Mouse (Mus musculus) stomach, embryonic 16.5 days (tissue): Measurements from ENCODE around the gene Tfip11. TPM values are rescaled to one million over a fixed set of nuclear protein-coding genes. Genes with fewer than 3 reads are reported as not detected.
"Not testable (repeated sequence)": the region's sequence is repeated elsewhere in the genome, so short reads cannot be mapped to it uniquely, and the experiment has no call there.

Source experiments
- ATAC-seq: fragments of 200-750 bp; cut with Nextera tagmentation; 2 replicates; pipeline ENCODE4 v1.8.0; 2017; ENCODE audit warnings: moderate number of reproducible peaks, moderate TSS enrichment; ENCODE audit not compliant: insufficient read depth, low FRiP score
- H3K27ac ChIP-seq: fragments of 300-500 bp; sonication (generic); 2 replicates; pipeline ENCODE4 v1.5.1; 2014; ENCODE audit warnings: low read length
- H3K27me3 ChIP-seq: fragments of 300-500 bp; sonication (generic); 2 replicates; pipeline ENCODE4 v1.6.1; 2014; ENCODE audit warnings: low read length, control low read depth, mixed read lengths; ENCODE audit not compliant: control insufficient read depth, insufficient read depth
- H3K36me3 ChIP-seq: fragments of 300-500 bp; sonication (generic); 2 replicates; pipeline ENCODE4 v1.6.1; 2014; ENCODE audit warnings: low read length; ENCODE audit not compliant: control insufficient read depth, insufficient read depth
- H3K4me1 ChIP-seq: fragments of 300-500 bp; sonication (generic); 2 replicates; pipeline ENCODE4 v1.6.1; 2014; ENCODE audit warnings: low read length, control low read depth, mixed read lengths; ENCODE audit not compliant: control insufficient read depth, insufficient read depth
- H3K4me2 ChIP-seq: fragments of 300-500 bp; sonication (generic); 2 replicates; pipeline ENCODE4 v1.6.1; 2014; ENCODE audit warnings: low read depth, low read length, mixed read lengths
- H3K4me3 ChIP-seq: fragments of 300-500 bp; sonication (generic); replicated peaks from 2 replicates; pipeline ENCODE4 v1.5.1; 2014; ENCODE audit warnings: mild to moderate bottlenecking, low read length
- H3K9ac ChIP-seq: fragments of 300-500 bp; sonication (generic); 2 replicates; pipeline ENCODE4 v1.6.1; 2014; ENCODE audit warnings: low read length
- H3K9me3 ChIP-seq: fragments of 300-500 bp; sonication (generic); replicated peaks from 2 replicates; pipeline ENCODE4 v1.6.1; 2016; ENCODE audit warnings: low read length, control low read depth; ENCODE audit not compliant: control insufficient read depth
- WGBS: fragments of 180-500 bp; shearing (Covaris S2); extraction: QIAGEN DNeasy Blood & Tissue Kit; methylation state at CpG from one replicate; pipeline ENCODE4 v1.1.7; 2014; 5-methylcytosine and 5-hydroxymethylcytosine counted together
- polyA plus RNA-seq: library from polyadenylated mRNA; unstranded; fragments of >200 nt; fragmentation: Nextera tagmentation; extraction: Ambion mirVana; gene quantifications from 2 replicates; pipeline ENCODE4 v1.2.1, GENCODE M21; 2015

The Tfip11 gene
- polyA plus RNA-seq, 1 experiment from 2014 or later = 27.6 TPM

GRCm38 (mm10) chr5:112313222-112313885 is 12.8 kb upstream of the Tfip11 start:
- Histone ChIP-seq H3K9me3 (no peaks in the 10 kb centered on the region), H3K4me2 (no peak overlapping the region), H3K4me1 (no peaks in the 10 kb centered on the region), H3K27me3 (no peaks in the 10 kb centered on the region), H3K36me3 (peaks cover 15% of the 10 kb centered on the region; the same call in 1 of the 2 replicates), H3K9ac (no peak overlapping the region), H3K27ac (no peak overlapping the region), H3K4me3 (no peak overlapping the region)
- WGBS = 78% methylated on average over 11 of the region's 11 CpGs
- ATAC-seq = no peak

GRCm38 (mm10) chr5:112316468-112316867 is 9.7 kb upstream of the Tfip11 start:
- no peak overlapping the region for H3K9ac ChIP-seq
- H3K27me3 ChIP-seq = no peaks in the 10 kb centered on the region
- H3K36me3 ChIP-seq = peaks cover 3% of the 10 kb centered on the region; the same call in 1 of the 2 replicates
- no peaks in the 10 kb centered on the region for H3K9me3 ChIP-seq
- WGBS = 78% methylated on average over 5 of the region's 5 CpGs
- no peaks in the 10 kb centered on the region for H3K4me1 ChIP-seq
- no peak overlapping the region for H3K27ac ChIP-seq
- H3K4me3 ChIP-seq = no peak overlapping the region
- H3K4me2 ChIP-seq = no peak overlapping the region
- no peak for ATAC-seq

GRCm38 (mm10) chr5:112317328-112317727 is 8.8 kb upstream of the Tfip11 start:
- Histone ChIP-seq H3K4me3 (no peak overlapping the region), H3K9me3 (no peaks in the 10 kb centered on the region), H3K4me2 (no peak overlapping the region), H3K36me3 (peaks cover 3% of the 10 kb centered on the region; the same call in 1 of the 2 replicates), H3K27me3 (no peaks in the 10 kb centered on the region), H3K4me1 (no peaks in the 10 kb centered on the region), H3K9ac (no peak overlapping the region), H3K27ac (no peak overlapping the region)
- WGBS = 31% methylated on average over 5 of the region's 5 CpGs
- peak; percentile 18; the same call in 1 of the 2 replicates for ATAC-seq

- not testable (repeated sequence) for H3K4me1 ChIP-seq, H3K36me3 ChIP-seq, H3K4me3 ChIP-seq, H3K27me3 ChIP-seq, H3K4me2 ChIP-seq, H3K9ac ChIP-seq, H3K9me3 ChIP-seq, H3K27ac ChIP-seq
- WGBS = 52% methylated on average over 2 of the region's 2 CpGs
- ATAC-seq = peak; percentile 59
These were observed 6.8 kb upstream of the Tfip11 start for GRCm38 (mm10) chr5:112319343-112319742.

GRCm38 (mm10) chr5:112320379-112320778 is 5.8 kb upstream of the Tfip11 start:
- no peak overlapping the region for H3K27ac ChIP-seq
- H3K4me3 ChIP-seq = no peak overlapping the region
- H3K9ac ChIP-seq = no peak overlapping the region
- H3K9me3 ChIP-seq = no peaks in the 10 kb centered on the region
- ATAC-seq = no peak
- peaks cover under 1% of the 10 kb centered on the region; the same call in 1 of the 2 replicates for H3K36me3 ChIP-seq
- H3K4me1 ChIP-seq = peaks cover 2% of the 10 kb centered on the region
- no peak overlapping the region for H3K4me2 ChIP-seq
- WGBS = 67% methylated on average over 5 of the region's 5 CpGs
- H3K27me3 ChIP-seq = no peaks in the 10 kb centered on the region

- no peaks in the 10 kb centered on the region for H3K36me3 ChIP-seq
These were observed 5.2 kb upstream of the Tfip11 start for GRCm38 (mm10) chr5:112320936-112321335.

GRCm38 (mm10) chr5:112321376-112321775 is 4.8 kb upstream of the Tfip11 start:
- Histone ChIP-seq H3K27ac (no peak overlapping the region), H3K36me3 (no peaks in the 10 kb centered on the region), H3K9me3 (no peaks in the 10 kb centered on the region), H3K4me1 (peaks cover 5% of the 10 kb centered on the region), H3K9ac (no peak overlapping the region), H3K4me3 (no peak overlapping the region), H3K4me2 (no peak overlapping the region), H3K27me3 (no peaks in the 10 kb centered on the region)
- ATAC-seq = no peak
- WGBS = 70% methylated on average over 4 of the region's 4 CpGs

More at GRCm38 (mm10) chr5:112320936-112321335, 5.2 kb upstream of the Tfip11 start:
- Histone ChIP-seq H3K4me1 (peaks cover 5% of the 10 kb centered on the region), H3K9ac (no peak overlapping the region), H3K27ac (no peak overlapping the region), H3K4me3 (no peak overlapping the region), H3K9me3 (no peaks in the 10 kb centered on the region), H3K4me2 (no peak overlapping the region), H3K27me3 (no peaks in the 10 kb centered on the region)
- 69% methylated on average over 6 of the region's 6 CpGs for WGBS
- ATAC-seq = no peak

- no peak overlapping the region for H3K4me2 ChIP-seq
- no peaks in the 10 kb centered on the region for H3K9me3 ChIP-seq
- no peaks in the 10 kb centered on the region for H3K36me3 ChIP-seq
- ATAC-seq = no peak
- whole genome bisulfite sequencing = 76% methylated on average over 6 of the region's 6 CpGs
- H3K27ac ChIP-seq = no peak overlapping the region
- peaks cover 11% of the 10 kb centered on the region for H3K4me1 ChIP-seq
- no peak overlapping the region for H3K9ac ChIP-seq
- H3K4me3 ChIP-seq = no peak overlapping the region
- H3K27me3 ChIP-seq = no peaks in the 10 kb centered on the region
These were observed 2.9 kb upstream of the Tfip11 start for GRCm38 (mm10) chr5:112323246-112323645.

GRCm38 (mm10) chr5:112324637-112325545 is 1.3 kb upstream of the Tfip11 start:
- Histone ChIP-seq H3K36me3 (peaks cover 7% of the 10 kb centered on the region), H3K27me3 (no peaks in the 10 kb centered on the region), H3K4me3 (peak overlapping the region; percentile 90), H3K4me2 (peak overlapping the region; percentile 74), H3K4me1 (peaks cover 11% of the 10 kb centered on the region), H3K27ac (peak overlapping the region; percentile 86), H3K9me3 (no peaks in the 10 kb centered on the region), H3K9ac (peak overlapping the region; percentile 56)
- peak; percentile 78; the same call in 1 of the 2 replicates for ATAC-seq
- WGBS = 18% methylated on average over 24 of the region's 24 CpGs
